Mouse (Mus musculus) lung, adult 2 months (tissue): ENCODE results near the gene Sbk2. TPM values are rescaled to one million over a fixed set of nuclear protein-coding genes. Genes with fewer than 3 reads are reported as not detected.

Source experiments
- DNase-seq: peaks from one replicate; pipeline ENCODE4 v3.0.0; 2022
- H3K4me1 ChIP-seq: fragments of 200-500 bp; 2 replicates; pipeline ENCODE4 v1.6.1; 2011; ENCODE audit warnings: low read length; ENCODE audit not compliant: control insufficient read depth, insufficient read depth
- H3K4me3 ChIP-seq: fragments of 200-500 bp; replicated peaks from 2 replicates; pipeline ENCODE3; 2011; ENCODE audit warnings: low read depth, mild to moderate bottlenecking, control low read depth, low read length; ENCODE audit errors: extremely low read depth
- CTCF ChIP-seq: fragments of 200-500 bp; IDR thresholded peaks from 2 replicates; pipeline ENCODE4 v1.5.1; 2011; ENCODE audit warnings: mild to moderate bottlenecking, low read length, control low read depth; ENCODE audit not compliant: insufficient read depth
- POLR2A ChIP-seq: fragments of 200-500 bp; IDR thresholded peaks from 2 replicates; pipeline ENCODE4 v1.6.1; 2011; ENCODE audit warnings: low read depth, mild to moderate bottlenecking, control low read depth, low read length, borderline replicate concordance; ENCODE audit errors: extremely low read depth
- WGBS: fragments of 180-500 bp; shearing (Covaris S2); methylation state at CpG from one replicate; pipeline ENCODE4 v1.1.7; 2018; 5-methylcytosine and 5-hydroxymethylcytosine counted together
- polyA plus RNA-seq: library from polyadenylated mRNA; depleted of rRNA; stranded (reverse); fragments of >200 nt; gene quantifications from 2 replicates; pipeline ENCODE4 v1.2.3, GENCODE M21; 2012

Sbk2 gene
- polyA plus RNA-seq, 1 experiment, result 24.2 TPM

DNA sequence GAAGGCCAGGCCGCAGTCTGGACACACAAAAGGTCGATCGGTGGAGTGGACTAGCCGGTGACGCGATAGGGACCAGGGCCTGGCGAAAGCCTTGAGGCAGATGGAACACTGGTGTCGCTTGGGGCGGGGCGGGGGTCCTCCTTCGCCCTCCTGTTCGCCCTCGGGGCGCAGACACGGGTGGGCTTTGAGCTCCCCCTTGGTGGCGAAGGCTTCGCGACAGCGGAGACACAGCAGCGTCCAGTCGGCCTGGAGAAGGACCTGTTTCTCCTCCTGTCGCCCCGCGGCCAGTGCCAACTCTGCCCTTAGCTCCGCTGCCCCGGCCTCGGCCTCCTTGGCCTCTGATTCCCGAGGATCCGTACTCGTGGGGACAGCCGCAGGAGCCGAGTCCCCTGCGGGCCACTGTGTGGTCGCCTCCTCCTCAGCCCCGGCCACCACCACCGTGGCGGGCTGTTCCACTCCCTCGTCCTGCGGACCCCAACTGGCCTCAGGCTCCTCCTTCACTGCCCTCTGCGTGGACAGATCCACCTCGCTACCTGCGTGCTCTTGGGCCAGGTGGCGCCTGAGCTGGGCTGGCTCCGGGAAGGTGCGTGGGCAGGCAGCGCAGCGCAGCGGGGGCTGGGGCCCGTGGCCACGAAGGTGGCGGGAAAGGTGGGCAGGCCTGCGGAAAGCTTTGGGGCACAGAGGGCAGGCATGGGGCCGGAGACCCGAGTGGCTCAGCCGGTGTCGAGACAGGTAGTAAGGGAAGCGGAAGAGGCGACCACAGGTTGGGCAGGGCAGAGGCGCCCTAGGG lies 30.0 kb upstream of the Sbk2 start:
- 72% methylated on average over 59 of the region's 59 CpGs for WGBS
- TF ChIP-seq POLR2A, result no peak
- no peak for TF ChIP-seq CTCF
- 0 out of 2 replicates have a peak, but pooled peaks cover 6% of the 10 kb centered on the region for H3K4me1 ChIP-seq
- H3K4me3 ChIP-seq, result no peak overlapping the region
- DNase-seq, result no peak

DNA sequence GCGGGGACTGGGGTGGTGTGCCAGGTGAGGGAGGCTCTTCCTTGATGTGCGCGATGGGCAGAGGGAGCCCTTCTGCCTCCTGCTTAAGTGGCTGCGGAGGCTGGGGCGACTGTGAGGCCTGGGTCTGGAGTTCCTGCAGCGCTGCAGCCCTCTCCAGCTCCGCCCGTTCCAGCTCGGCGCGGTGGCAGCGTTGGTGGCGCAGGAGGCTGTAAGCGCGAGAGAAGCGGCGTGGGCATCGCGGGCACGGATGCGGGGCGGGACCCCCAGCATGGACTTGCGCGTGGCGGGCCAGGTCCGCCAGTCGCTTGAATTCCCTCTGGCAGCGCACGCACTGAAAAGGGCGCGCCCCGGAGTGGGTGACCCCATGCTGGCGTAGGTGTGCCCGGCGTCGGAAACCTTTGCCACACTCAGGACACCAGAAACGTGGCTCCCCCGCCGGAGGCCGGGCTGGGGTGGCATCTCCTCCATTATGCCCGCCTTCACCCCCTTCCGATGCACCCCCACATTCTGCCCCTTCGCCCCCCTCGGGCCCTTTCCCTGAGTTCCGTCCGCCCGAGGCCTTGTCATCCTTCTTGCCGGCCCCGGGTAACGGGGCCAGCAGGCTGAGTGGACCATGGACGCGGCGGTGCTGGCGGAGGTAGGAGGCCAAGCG lies 29.3 kb upstream of the Sbk2 start:
- H3K4me1 ChIP-seq, result 0 out of 2 replicates have a peak, but pooled peaks cover 6% of the 10 kb centered on the region
- no peak for TF ChIP-seq CTCF
- TF ChIP-seq POLR2A, result no peak
- H3K4me3 ChIP-seq, result no peak overlapping the region
- DNase-seq, result no peak
- WGBS, result 70% methylated on average over 50 of the region's 55 CpGs

- no peak for TF ChIP-seq POLR2A
- no peak for TF ChIP-seq CTCF
- DNase-seq, result no peak
- H3K4me1 ChIP-seq, result no peaks in the 10 kb centered on the region
- H3K4me3 ChIP-seq, result no peak overlapping the region
- WGBS, result 17% methylated on average over 2 of the region's 2 CpGs
These were observed 24.0 kb upstream of the Sbk2 start for GRCm38 (mm10) chr7:4988250-4988649.

DNA sequence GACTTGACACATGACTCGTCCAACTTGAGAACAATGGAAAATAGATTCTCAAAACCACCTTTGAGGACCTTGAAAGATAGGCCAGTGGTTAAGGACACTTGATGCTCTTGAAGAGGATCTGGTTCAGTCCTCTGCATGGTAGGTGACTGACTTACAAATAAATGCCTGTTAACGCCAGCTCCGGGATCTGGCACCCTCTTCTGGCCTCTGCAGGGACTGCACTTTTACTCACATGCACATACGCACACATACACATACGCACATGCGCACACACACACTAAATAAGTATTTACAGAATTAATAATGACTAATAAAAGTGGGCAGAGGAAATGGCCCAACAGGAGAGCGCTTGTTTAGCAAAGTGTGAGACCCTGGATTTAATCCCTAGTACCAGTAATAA lies 12.6 kb upstream of the Sbk2 start:
- TF ChIP-seq CTCF (peak; percentile 16; the same call in 1 of the 2 replicates), POLR2A (no peak)
- WGBS, result 89% methylated on average over 7 of the region's 7 CpGs
- no peak for DNase-seq
- no peak overlapping the region for H3K4me3 ChIP-seq
- no peaks in the 10 kb centered on the region for H3K4me1 ChIP-seq

DNA sequence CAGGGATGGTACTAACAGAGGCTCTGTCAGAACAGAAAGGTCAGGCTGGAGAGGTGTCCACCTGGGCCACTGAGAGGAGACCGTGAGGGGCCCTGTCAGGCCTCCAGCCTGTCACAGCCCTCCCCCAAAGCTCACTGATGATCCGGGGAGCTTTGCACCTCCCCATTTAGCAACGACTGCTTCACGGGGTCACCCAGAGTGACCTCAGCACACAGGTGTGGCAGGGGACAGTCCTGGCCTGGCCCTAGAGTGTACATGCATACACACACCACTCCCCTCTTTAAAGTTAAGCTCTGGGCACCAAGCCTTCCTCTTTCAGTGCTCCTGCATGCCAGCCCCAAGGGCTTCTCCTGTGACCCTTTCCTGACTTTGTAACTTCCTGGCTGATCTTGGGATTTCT lies 11.2 kb upstream of the Sbk2 start:
- no peak for DNase-seq
- H3K4me3 ChIP-seq, result no peak overlapping the region
- 50% methylated on average over 4 of the region's 4 CpGs for WGBS
- TF ChIP-seq CTCF (no peak), POLR2A (no peak)
- no peaks in the 10 kb centered on the region for H3K4me1 ChIP-seq

- DNase-seq, result no peak
- Histone ChIP-seq H3K4me3 (no peak overlapping the region), H3K4me1 (no peaks in the 10 kb centered on the region)
- WGBS, result 43% methylated on average over 18 of the region's 18 CpGs
- TF ChIP-seq CTCF, result no peak
- no peak for TF ChIP-seq POLR2A
These were observed 8.3 kb upstream of the Sbk2 start for GRCm38 (mm10) chr7:4972321-4973047.

DNA sequence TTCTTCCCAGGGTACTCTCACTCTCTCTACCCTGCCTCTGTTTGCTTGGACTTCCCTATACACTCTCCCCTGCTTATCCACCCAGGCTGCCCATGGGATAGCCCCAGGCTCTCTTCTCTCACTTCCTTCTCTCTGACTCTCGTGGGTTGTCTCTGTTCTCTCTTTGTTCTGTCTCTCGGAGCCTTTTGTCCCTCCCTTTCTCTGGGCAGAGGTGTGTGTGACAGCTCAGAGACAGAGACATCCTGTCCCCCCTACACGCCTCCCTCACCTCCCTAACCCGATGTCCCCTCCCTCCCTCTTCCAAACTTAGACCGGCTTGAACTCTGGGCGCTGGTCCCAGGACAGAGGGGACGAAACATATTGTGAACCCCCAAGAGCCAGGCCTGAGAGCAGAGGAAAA lies 7.5 kb upstream of the Sbk2 start:
- DNase-seq, result no peak

GRCm38 (mm10) chr7:4971068-4971467 lies 6.9 kb upstream of the Sbk2 start, which contains the start of gene Sbk3:
Sbk3 (minus strand) TSS chr7:4971168.
- no peak for DNase-seq
- Histone ChIP-seq H3K4me3 (no peak within 1 kb of the TSS), H3K4me1 (no peaks in the 10 kb centered on the region)
- WGBS, result 49% methylated on average over 6 of the region's 6 CpGs
- TF ChIP-seq POLR2A (no peak), CTCF (no peak)

More for the DNA sequence above, 7.5 kb upstream of the Sbk2 start:
- 22% methylated on average over 7 of the region's 7 CpGs for WGBS
- TF ChIP-seq POLR2A (no peak), CTCF (no peak)
- Histone ChIP-seq H3K4me3 (no peak overlapping the region), H3K4me1 (no peaks in the 10 kb centered on the region)

GRCm38 (mm10) chr7:4964988-4965387 lies 782 bp upstream of the Sbk2 start:
- Histone ChIP-seq H3K4me3 (no peak overlapping the region), H3K4me1 (no peaks in the 10 kb centered on the region)
- 73% methylated on average over 5 of the region's 5 CpGs for WGBS
- TF ChIP-seq POLR2A (no peak), CTCF (no peak)
- no peak for DNase-seq
